Mouse (Mus musculus): ENCODE data around the gene Setdb2.

The Setdb2 gene

DNA sequence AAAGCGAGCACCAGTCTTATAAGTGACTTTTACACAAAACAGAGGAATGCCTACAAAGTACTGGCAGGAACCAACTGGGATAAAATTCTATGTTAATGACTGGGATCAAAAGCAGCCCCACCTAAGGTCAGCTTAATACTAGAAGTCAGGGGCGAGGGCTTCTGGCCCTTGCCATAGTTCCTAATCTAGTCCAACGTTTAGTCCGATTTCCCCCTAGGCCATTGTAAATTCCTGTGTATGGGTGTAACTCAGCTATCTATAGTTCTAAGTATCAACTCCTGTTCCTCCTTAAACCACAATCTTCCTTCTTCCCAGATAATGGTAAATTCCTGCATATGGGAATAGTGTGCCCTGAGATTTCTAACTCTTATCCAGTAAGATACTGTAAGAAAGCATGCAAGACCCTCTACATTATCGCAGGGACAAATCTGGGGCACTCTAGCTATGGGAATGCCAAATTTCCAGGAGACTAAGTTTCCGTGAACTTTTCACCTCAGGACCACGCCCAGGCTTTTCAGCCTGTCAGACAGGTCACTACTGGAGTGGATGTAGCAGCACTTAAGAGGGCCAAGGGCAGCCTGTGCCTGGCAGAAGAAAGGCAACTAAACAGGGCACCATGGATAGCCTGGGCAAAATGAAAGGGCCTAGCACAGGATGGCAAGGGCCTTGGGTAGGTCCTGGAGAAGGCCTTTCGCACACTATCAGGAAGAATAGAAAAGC lies 74.1 kb downstream of the Setdb2 start:
- DNase-seq, result no peak

DNA sequence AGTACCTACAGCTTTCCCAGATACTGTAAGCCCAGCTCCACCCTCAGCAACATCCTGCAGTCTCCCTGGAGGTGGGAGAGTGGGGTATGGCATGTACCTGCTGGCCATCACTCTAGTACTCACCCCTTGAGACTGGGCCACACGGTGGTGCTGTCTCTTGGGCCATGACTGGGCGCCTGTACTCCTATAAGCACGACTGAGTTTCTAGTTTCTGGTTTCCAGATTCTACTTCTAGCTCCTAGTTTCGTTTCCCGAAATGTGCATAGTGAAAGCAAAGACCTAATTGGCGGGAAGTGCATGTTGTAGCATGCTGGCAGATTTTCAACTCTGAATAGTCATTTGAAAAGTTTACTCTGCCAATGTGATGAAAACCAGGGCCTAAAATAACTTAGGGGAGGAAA lies 75.4 kb downstream of the Setdb2 start, which contains the start of gene Phf11d:
Gene Phf11d, minus strand, starts transcription at position 227 of the 401 bp plus-strand sequence.
- DNase-seq, result peak; percentile 6
